Comparison of ENCODE assay signal across 7 mouse cellular contexts in genomic region chr7:120635821-120636220, GRCm38 (mm10). TPM values are rescaled to one million over a fixed set of nuclear protein-coding genes. Genes with fewer than 3 reads are reported as not detected.
DNase-seq lines count a peak whose midpoint lies in the region; ATAC-seq and TF ChIP-seq lines count a peak whose summit lies in the region.

No protein-coding gene starts in this region.

- H3K4me2 ChIP-seq in lung, postnatal 0 days (replicated peaks; ENCODE audit: low read depth, low read length) = peak overlapping the region; percentile 86
- H3K4me2 ChIP-seq in liver, postnatal 0 days (ENCODE audit: low read depth, low read length) = peak overlapping the region; percentile 88

- H3K36me3 ChIP-seq in lung, postnatal 0 days (ENCODE audit: insufficient read depth, low read length) = peaks cover 12% of the 10 kb centered on the region; the same call in 1 of the 2 replicates
- H3K36me3 ChIP-seq in liver, postnatal 0 days (replicated peaks; ENCODE audit: insufficient read depth, low read length) = peaks cover 28% of the 10 kb centered on the region

- peak; percentile 6 for DNase-seq in lung, postnatal 0 days (ENCODE audit: low spot score)
- no peak for DNase-seq in lung, postnatal 10 days
- peak; percentile 33 for DNase-seq in c-Kit-positive CD71-positive TER-119-positive erythroid progenitor cells, embryonic 14.5 days (ENCODE audit: low spot score)
- DNase-seq in heart, postnatal 4 days = peak; percentile 10
- peak; percentile 27 for DNase-seq in liver, postnatal 0 days
- peak; percentile 15 for DNase-seq in thymus, postnatal 25 days
- no peak for DNase-seq in right cerebral cortex, postnatal 14 days

- H3K27ac ChIP-seq in lung, postnatal 0 days (ENCODE audit: low read length) = peak overlapping the region; percentile 96
- peak overlapping the region; percentile 97 for H3K27ac ChIP-seq in liver, postnatal 0 days (ENCODE audit: low read depth)

- TF ChIP-seq EP300 in lung, postnatal 0 days (IDR thresholded peaks at IDR 0.05) = no peak
- TF ChIP-seq EP300 in liver, postnatal 0 days (IDR thresholded peaks at IDR 0.05; ENCODE audit: low read depth) = no peak

- peak overlapping the region; percentile 92 for H3K9ac ChIP-seq in lung, postnatal 0 days (replicated peaks; ENCODE audit: low read depth)
- H3K9ac ChIP-seq in liver, postnatal 0 days (replicated peaks) = peak overlapping the region; percentile 98

- peak overlapping the region; percentile 96 for H3K4me3 ChIP-seq in lung, postnatal 0 days (ENCODE audit: low read depth, low read length)
- H3K4me3 ChIP-seq in liver, postnatal 0 days (ENCODE audit: low read depth, low read length) = peak overlapping the region; percentile 96

- ATAC-seq in lung, postnatal 0 days = no peak
- peak; percentile 16; the same call in 1 of the 2 replicates for ATAC-seq in liver, postnatal 0 days

- H3K4me1 ChIP-seq in lung, postnatal 0 days (ENCODE audit: insufficient read depth, low read depth, low read length) = peaks cover 10% of the 10 kb centered on the region
- H3K4me1 ChIP-seq in liver, postnatal 0 days (ENCODE audit: insufficient read depth) = 0 out of 2 replicates have a peak, but pooled peaks cover 5% of the 10 kb centered on the region

- WGBS in lung, postnatal 0 days = under 1% methylated on average over 11 of the region's 11 CpGs
- 2% methylated on average over 11 of the region's 11 CpGs for WGBS in liver, postnatal 0 days (ENCODE audit: insufficient replicate concordance)

- H3K27me3 ChIP-seq in lung, postnatal 0 days (replicated peaks; ENCODE audit: insufficient read depth, low read length) = no peaks in the 10 kb centered on the region
- H3K27me3 ChIP-seq in liver, postnatal 0 days (ENCODE audit: insufficient read depth, low read length) = no peaks in the 10 kb centered on the region

- no peaks in the 10 kb centered on the region for H3K9me3 ChIP-seq in lung, postnatal 0 days (ENCODE audit: low read length)
- H3K9me3 ChIP-seq in liver, postnatal 0 days (ENCODE audit: low read length) = no peaks in the 10 kb centered on the region

- TF ChIP-seq CTCF in lung, postnatal 0 days (IDR thresholded peaks at IDR 0.05) = peak; percentile 17; the same call in 1 of the 2 replicates
- TF ChIP-seq CTCF in liver, postnatal 0 days (IDR thresholded peaks at IDR 0.05; ENCODE audit: low read depth) = no peak

RNA-seq across cellular contexts. Expression of gene Uqcrc2, which starts 0.8 kb away (rescaled TPM):
- polyA plus RNA-seq in lung, postnatal 0 days (2015; fragmentation: Nextera tagmentation; extraction: Ambion mirVana) = 118 and 123 TPM in 2 replicates
- 100 to 1,000 TPM; 820 to 827 TPM for total RNA-seq in heart, postnatal 4 days (2021)
- 152 and 155 TPM in 2 replicates for polyA plus RNA-seq in liver, postnatal 0 days (2015; fragmentation: Nextera tagmentation; extraction: Ambion mirVana)

RNA-seq across cellular contexts. Expression of gene Pdzd9, which starts 34.3 kb away (rescaled TPM):
- polyA plus RNA-seq in lung, postnatal 0 days (2015; fragmentation: Nextera tagmentation; extraction: Ambion mirVana) = 0.24 and 0.31 TPM in 2 replicates
- total RNA-seq in heart, postnatal 4 days (2021) = not detected
- 0.09 and 0.21 TPM in 2 replicates for polyA plus RNA-seq in liver, postnatal 0 days (2015; fragmentation: Nextera tagmentation; extraction: Ambion mirVana)

RNA-seq across cellular contexts. Expression of gene Mosmo, which starts 41.6 kb away (rescaled TPM):
- 13.1 and 13.2 TPM in 2 replicates for polyA plus RNA-seq in lung, postnatal 0 days (2015; fragmentation: Nextera tagmentation; extraction: Ambion mirVana)
- 10 to 100 TPM; 30.0 to 33.6 TPM for total RNA-seq in heart, postnatal 4 days (2021)
- polyA plus RNA-seq in liver, postnatal 0 days (2015; fragmentation: Nextera tagmentation; extraction: Ambion mirVana) = 4.9 and 6.6 TPM in 2 replicates

Comparison
In these comparisons a context has a peak if more than half of its experiments do, and no peak if none do; other contexts are left out.
1. DNase-seq: peak in lung, postnatal 0 days (single experiment), c-Kit-positive CD71-positive TER-119-positive erythroid progenitor cells, embryonic 14.5 days (single experiment), heart, postnatal 4 days (single experiment), liver, postnatal 0 days (single experiment) and thymus, postnatal 25 days (single experiment); none in lung, postnatal 10 days (single experiment) and right cerebral cortex, postnatal 14 days (single experiment).